Mouse (Mus musculus) erythroblast, adult 5-6 weeks (primary cell): Measurements from ENCODE around the gene Nos1ap. TPM values are rescaled to one million over a fixed set of nuclear protein-coding genes. Genes with fewer than 3 reads are reported as not detected.
A peak's percentile ranks its signal among the peaks of the same experiment; 100 is the strongest.

ENCODE experiments used
- ATAC-seq: replicated peaks from 2 replicates; pipeline ENCODE4 v1.8.0; 2016; ENCODE audit warnings: moderate number of reproducible peaks, mild to moderate bottlenecking, moderate TSS enrichment, inconsistent platforms; ENCODE audit not compliant: poor library complexity, low FRiP score, severe bottlenecking
- total RNA-seq, 2 experiments: library from RNA; stranded (forward) in 1 of 2; stranded (reverse) in 1 of 2; fragments of 150-400 nt in 1 of 2; fragments of 200-764, 138-1000 nt in 1 of 2; gene quantifications; 2 replicates each; pipeline versions ENCODE4 v1.2.3 to v1.2.4; 2015 to 2017; ENCODE audit warnings: low replicate concordance in 2 of 2

Nos1ap gene
- total RNA-seq, 2 experiments from 2014 or later: 25.4 to 26.9 TPM

- peak; percentile 88 for ATAC-seq
Measured at GRCm38 (mm10) chr1:170554235-170554938, 35.3 kb downstream of the Nos1ap start.

- no peak for ATAC-seq
Measured at GRCm38 (mm10) chr1:170550649-170551440, 38.8 kb downstream of the Nos1ap start.

- ATAC-seq: no peak
Measured at GRCm38 (mm10) chr1:170549059-170549458, 40.6 kb downstream of the Nos1ap start.

- no peak for ATAC-seq
Measured at GRCm38 (mm10) chr1:170548192-170548795, 41.4 kb downstream of the Nos1ap start.

- ATAC-seq: no peak
Measured at GRCm38 (mm10) chr1:170546297-170546696, 43.4 kb downstream of the Nos1ap start.

GRCm38 (mm10) chr1:170545286-170545685 lies 44.4 kb downstream of the Nos1ap start:
- no peak for ATAC-seq

- ATAC-seq: no peak
Measured at GRCm38 (mm10) chr1:170539507-170539906, 50.2 kb downstream of the Nos1ap start.

- ATAC-seq: no peak
Measured at GRCm38 (mm10) chr1:170538481-170539061, 51.1 kb downstream of the Nos1ap start.

GRCm38 (mm10) chr1:170536344-170536743 lies 53.3 kb downstream of the Nos1ap start:
- ATAC-seq: no peak

- ATAC-seq: no peak
Measured at GRCm38 (mm10) chr1:170535221-170535620, 54.4 kb downstream of the Nos1ap start.

GRCm38 (mm10) chr1:170531286-170531685 lies 58.4 kb downstream of the Nos1ap start:
- ATAC-seq: no peak

- no peak for ATAC-seq
Measured at GRCm38 (mm10) chr1:170530456-170530855, 59.2 kb downstream of the Nos1ap start.

- no peak for ATAC-seq
Measured at GRCm38 (mm10) chr1:170522891-170523290, 66.8 kb downstream of the Nos1ap start.

GRCm38 (mm10) chr1:170521520-170522205 lies 68.0 kb downstream of the Nos1ap start:
- no peak for ATAC-seq

- ATAC-seq: no peak
Measured at GRCm38 (mm10) chr1:170520206-170520605, 69.5 kb downstream of the Nos1ap start.

- ATAC-seq: no peak
Measured at GRCm38 (mm10) chr1:170519631-170520030, 70.0 kb downstream of the Nos1ap start.

GRCm38 (mm10) chr1:170516182-170516581 lies 73.5 kb downstream of the Nos1ap start:
- no peak for ATAC-seq

GRCm38 (mm10) chr1:170515455-170515854 lies 74.2 kb downstream of the Nos1ap start:
- no peak for ATAC-seq

- ATAC-seq: no peak
Measured at GRCm38 (mm10) chr1:170514226-170514625, 75.4 kb downstream of the Nos1ap start.
